Mouse (Mus musculus): Measurements from ENCODE around the gene Capns1. TPM values are rescaled to one million over a fixed set of nuclear protein-coding genes. Genes with fewer than 3 reads are reported as not detected.
A peak's percentile ranks its signal among the peaks of the same experiment; 100 is the strongest.

Capns1 gene
- total and polyA plus RNA-seq, 3 experiments: 629 to 2,038 (median 666) TPM

DNA sequence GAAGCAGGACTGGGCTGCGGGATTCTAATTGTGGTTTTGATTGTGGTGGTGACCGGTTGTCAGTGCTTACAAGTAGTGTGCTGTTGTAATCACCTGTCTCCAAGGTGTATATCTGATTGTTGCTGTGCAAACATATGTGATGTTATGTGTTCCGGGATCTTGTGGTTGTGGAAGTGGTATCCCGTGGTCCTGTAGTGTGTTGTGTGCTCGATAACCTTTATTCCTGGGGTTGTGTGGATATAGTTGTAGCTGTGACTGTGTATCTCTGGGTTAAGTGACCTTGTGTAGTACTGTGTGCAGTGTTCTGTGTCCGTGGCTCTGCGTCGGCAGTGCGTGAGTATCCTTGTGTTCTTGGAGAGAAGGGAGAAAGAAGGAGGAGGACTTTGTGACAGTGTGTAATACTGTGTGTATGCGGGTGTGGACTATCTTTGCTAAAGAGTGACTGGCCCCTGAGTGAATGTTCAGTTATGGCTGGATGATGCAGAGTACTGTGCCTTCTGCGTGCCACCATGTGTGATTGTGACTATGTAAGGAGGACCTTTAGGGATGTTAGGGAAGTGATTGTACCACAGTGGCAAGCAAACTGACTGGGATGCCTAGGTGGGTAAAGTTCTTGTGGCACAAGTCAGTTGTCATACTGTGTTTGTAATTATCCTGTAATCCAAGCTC lies 28.2 kb downstream of the Capns1 start:
- DNase-seq: no peak

GRCm38 (mm10) chr7:30169583-30170282 lies 28.9 kb downstream of the Capns1 start, which contains the start of gene Zfp146:
Zfp146 (minus strand) TSS chr7:30169750.
- DNase-seq: peak; percentile 95

DNA sequence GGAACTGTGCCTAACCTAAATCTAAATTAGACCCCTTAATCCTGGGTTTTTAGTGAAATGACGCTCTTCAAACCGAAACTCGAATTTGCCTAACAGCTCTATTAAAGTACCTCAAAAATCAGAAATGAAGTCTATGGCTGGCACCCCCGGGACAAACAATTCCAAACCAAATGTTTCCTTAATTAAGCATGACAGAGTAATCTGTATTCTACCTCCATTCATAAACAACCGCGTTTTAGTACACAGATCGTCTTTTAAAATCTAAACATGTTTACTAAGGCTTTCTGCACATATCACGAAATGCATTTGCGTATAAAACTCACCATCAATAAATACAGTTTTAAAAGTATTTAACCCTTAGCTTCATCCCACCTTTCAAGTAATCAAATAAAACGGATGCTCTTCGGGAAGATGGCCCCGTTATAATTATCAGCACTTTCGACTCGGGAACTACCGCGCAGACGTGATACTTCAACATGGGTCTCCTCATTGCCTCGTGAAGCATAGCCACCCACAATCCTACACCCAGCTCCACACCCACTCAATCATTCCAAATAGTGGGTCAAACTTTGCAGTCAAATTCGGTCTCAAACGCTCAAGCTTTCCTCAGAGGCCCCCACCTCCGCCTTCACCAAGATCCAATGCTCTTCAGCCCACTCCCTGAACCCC lies 29.6 kb downstream of the Capns1 start:
- no peak for DNase-seq

GRCm38 (mm10) chr7:30164745-30165144 lies 33.9 kb downstream of the Capns1 start:
- DNase-seq: no peak

- no peak for DNase-seq
These were observed 35.5 kb downstream of the Capns1 start for GRCm38 (mm10) chr7:30163113-30163512.

DNA sequence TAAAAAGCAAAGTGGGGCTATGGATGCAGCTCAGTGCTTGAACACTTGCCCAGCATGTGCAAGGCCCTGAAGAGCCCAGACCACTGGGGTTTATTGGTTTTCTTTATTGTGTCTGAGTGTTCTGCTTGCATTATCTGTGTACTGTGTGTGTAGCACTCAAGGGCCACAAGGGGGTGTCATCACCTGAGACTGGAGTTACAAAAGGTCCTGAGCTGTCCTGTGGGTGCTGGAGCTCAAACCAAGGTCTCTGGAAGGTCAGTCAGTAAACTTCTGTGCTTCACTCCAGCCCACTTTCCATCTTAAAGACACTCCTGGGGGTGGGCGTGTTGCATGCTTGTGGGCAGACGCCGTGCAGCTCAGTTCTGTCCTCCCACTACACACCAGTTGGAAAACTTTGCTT lies 43.1 kb downstream of the Capns1 start:
- DNase-seq: no peak

DNA sequence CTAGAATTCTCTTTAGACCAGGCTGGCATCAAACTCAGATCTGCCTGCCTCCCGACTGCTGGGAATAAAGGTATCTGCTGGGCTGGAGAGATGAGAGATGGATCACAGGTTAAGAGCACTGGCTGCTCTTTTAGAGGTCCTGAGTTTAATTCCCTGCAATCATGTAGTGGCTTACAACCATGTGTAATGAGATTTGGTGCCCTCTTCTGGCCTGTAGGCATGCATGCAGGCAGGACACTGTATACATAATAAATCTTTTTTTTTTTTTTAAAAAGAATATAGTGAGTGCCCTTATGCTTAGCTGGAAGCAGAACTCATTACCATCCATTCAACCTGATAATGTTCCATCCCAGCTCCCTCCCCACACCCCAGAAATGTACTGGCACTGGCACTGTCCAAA lies 44.6 kb downstream of the Capns1 start:
- DNase-seq: no peak

GRCm38 (mm10) chr7:30147011-30147410 lies 51.6 kb downstream of the Capns1 start:
- no peak for DNase-seq

- DNase-seq: peak; percentile 57
These were observed 54.9 kb downstream of the Capns1 start for GRCm38 (mm10) chr7:30143555-30144209.

DNA sequence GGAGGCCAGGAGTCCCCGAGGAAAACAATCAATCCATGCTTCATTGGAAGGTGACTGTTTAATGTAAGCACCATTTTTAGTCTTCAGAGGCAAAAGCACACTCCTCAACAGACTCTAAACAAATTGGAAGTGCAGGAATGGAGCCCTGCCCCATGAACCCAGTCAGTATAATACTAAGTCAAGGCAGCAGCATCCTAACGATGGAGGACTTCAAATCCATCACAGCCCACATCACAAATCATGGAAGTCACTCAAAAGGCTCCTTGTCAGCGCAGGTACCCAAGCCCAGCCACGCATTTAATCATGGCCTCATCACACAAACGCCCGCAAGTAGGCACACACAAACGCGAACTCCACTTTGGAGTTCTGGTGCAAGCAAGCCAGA lies 55.4 kb downstream of the Capns1 start:
- no peak for DNase-seq

Other genes starting within 250 kb of the Capns1 start
- 10 to 100 TPM in 1 of 2 experiments, 1 to 10 TPM in 1; 9.6 to 10.3 TPM for gene Zfp74, start 244.7 kb downstream of the Capns1 start, total RNA-seq (2021)
- gene Zfp74, start 244.7 kb downstream of the Capns1 start, polyA plus RNA-seq (2012; rRNA removed): 21.1 and 24.4 TPM in 2 replicates
- gene Zfp568, start 214.9 kb downstream of the Capns1 start, total RNA-seq (2021): 1 to 10 TPM; 5.2 to 7.1 TPM
- gene Zfp568, start 214.9 kb downstream of the Capns1 start, polyA plus RNA-seq (2012; rRNA removed): 1.1 and 1.6 TPM in 2 replicates
- 1 to 10 TPM; 2.1 to 2.8 TPM for gene Zfp14, start 147.4 kb downstream of the Capns1 start, total RNA-seq (2021)
- 0.81 and 1.7 TPM in 2 replicates for gene Zfp14, start 147.4 kb downstream of the Capns1 start, polyA plus RNA-seq (2012; rRNA removed)
- gene Zfp82, start 125.9 kb downstream of the Capns1 start, total RNA-seq (2021): 1 to 10 TPM; 1.6 to 2.5 TPM
- 0.06 and 0.11 TPM in 2 replicates for gene Zfp82, start 125.9 kb downstream of the Capns1 start, polyA plus RNA-seq (2012; rRNA removed)
- under 1 TPM in 1 of 2 experiments, not detected in 1; 0.73 TPM for gene Gm26920, start 108.4 kb downstream of the Capns1 start, total RNA-seq (2021)
- gene Gm26920, start 108.4 kb downstream of the Capns1 start, polyA plus RNA-seq (2012; rRNA removed): not detected in 2 replicates
- 1 to 10 TPM; 2.2 to 2.6 TPM for gene Zfp566, start 108.3 kb downstream of the Capns1 start, total RNA-seq (2021)
- gene Zfp566, start 108.3 kb downstream of the Capns1 start, polyA plus RNA-seq (2012; rRNA removed): 1.5 and 1.6 TPM in 2 replicates
- gene Zfp260, start 104.0 kb downstream of the Capns1 start, total RNA-seq (2021): 10 to 100 TPM; 35.4 to 39.5 TPM
- 6.2 and 9.7 TPM in 2 replicates for gene Zfp260, start 104.0 kb downstream of the Capns1 start, polyA plus RNA-seq (2012; rRNA removed)
- gene Zfp382, start 76.9 kb downstream of the Capns1 start, total RNA-seq (2021): 1 to 10 TPM; 2.5 to 4.2 TPM
- gene Zfp382, start 76.9 kb downstream of the Capns1 start, polyA plus RNA-seq (2012; rRNA removed): 0.07 and 0.44 TPM in 2 replicates
- 10 to 100 TPM; 45.7 to 52.1 TPM for gene Zfp146, start 29.1 kb downstream of the Capns1 start, total RNA-seq (2021)
- 2.2 and 2.5 TPM in 2 replicates for gene Zfp146, start 29.1 kb downstream of the Capns1 start, polyA plus RNA-seq (2012; rRNA removed)
- 100 to 1,000 TPM; 353 to 482 TPM for gene Cox7a1, start 14.7 kb downstream of the Capns1 start, total RNA-seq (2021)
- gene Cox7a1, start 14.7 kb downstream of the Capns1 start, polyA plus RNA-seq (2012; rRNA removed): 27.2 and 28.9 TPM in 2 replicates
- gene Polr2i, start 33.1 kb upstream of the Capns1 start, total RNA-seq (2021): 10 to 100 TPM; 74.2 to 84.9 TPM
- gene Polr2i, start 33.1 kb upstream of the Capns1 start, polyA plus RNA-seq (2012; rRNA removed): 77.0 and 78.9 TPM in 2 replicates
- gene Tbcb, start 33.5 kb upstream of the Capns1 start, total RNA-seq (2021): 100 to 1,000 TPM in 1 of 2 experiments, 10 to 100 TPM in 1; 74.9 to 116 TPM
- gene Tbcb, start 33.5 kb upstream of the Capns1 start, polyA plus RNA-seq (2012; rRNA removed): 40.3 and 41.9 TPM in 2 replicates
- gene Ovol3, start 36.9 kb upstream of the Capns1 start, total RNA-seq (2021): not detected
- not detected in 2 replicates for gene Ovol3, start 36.9 kb upstream of the Capns1 start, polyA plus RNA-seq (2012; rRNA removed)
- gene Thap8, start 81.3 kb upstream of the Capns1 start, total RNA-seq (2021): not detected
- gene Thap8, start 81.3 kb upstream of the Capns1 start, polyA plus RNA-seq (2012; rRNA removed): 0.51 and 0.62 TPM in 2 replicates
- 1 to 10 TPM; 4.8 to 6.1 TPM for gene Wdr62, start 81.6 kb upstream of the Capns1 start, total RNA-seq (2021)
- gene Wdr62, start 81.6 kb upstream of the Capns1 start, polyA plus RNA-seq (2012; rRNA removed): 16.3 and 17.6 TPM in 2 replicates
- gene Clip3, start 92.9 kb upstream of the Capns1 start, total RNA-seq (2021): 10 to 100 TPM; 27.9 to 28.7 TPM
- 10.2 and 17.3 TPM in 2 replicates for gene Clip3, start 92.9 kb upstream of the Capns1 start, polyA plus RNA-seq (2012; rRNA removed)
- gene Alkbh6, start 109.9 kb upstream of the Capns1 start, total RNA-seq (2021): 10 to 100 TPM; 57.8 to 73.6 TPM
- 276 and 312 TPM in 2 replicates for gene Alkbh6, start 109.9 kb upstream of the Capns1 start, polyA plus RNA-seq (2012; rRNA removed)
- gene Syne4, start 116.0 kb upstream of the Capns1 start, total RNA-seq (2021): 10 to 100 TPM; 18.8 to 34.5 TPM
- gene Syne4, start 116.0 kb upstream of the Capns1 start, polyA plus RNA-seq (2012; rRNA removed): 51.8 and 59.1 TPM in 2 replicates
- 1 to 10 TPM; 1.2 to 1.6 TPM for gene E130208F15Rik, start 122.9 kb upstream of the Capns1 start, total RNA-seq (2021)
- 2.0 and 2.7 TPM in 2 replicates for gene E130208F15Rik, start 122.9 kb upstream of the Capns1 start, polyA plus RNA-seq (2012; rRNA removed)
- gene Sdhaf1, start 125.1 kb upstream of the Capns1 start, total RNA-seq (2021): 10 to 100 TPM in 1 of 2 experiments, 1 to 10 TPM in 1; 9.1 to 18.7 TPM
- gene Sdhaf1, start 125.1 kb upstream of the Capns1 start, polyA plus RNA-seq (2012; rRNA removed): 52.4 and 74.3 TPM in 2 replicates
- 10 to 100 TPM in 1 of 2 experiments, 1 to 10 TPM in 1; 8.2 to 11.9 TPM for gene Lrfn3, start 164.0 kb upstream of the Capns1 start, total RNA-seq (2021)
- 32.9 and 37.6 TPM in 2 replicates for gene Lrfn3, start 164.0 kb upstream of the Capns1 start, polyA plus RNA-seq (2012; rRNA removed)
- 10 to 100 TPM; 34.7 to 41.9 TPM for gene Tyrobp, start 214.9 kb upstream of the Capns1 start, total RNA-seq (2021)
- gene Tyrobp, start 214.9 kb upstream of the Capns1 start, polyA plus RNA-seq (2012; rRNA removed): 73.3 and 87.9 TPM in 2 replicates
- 1 to 10 TPM; 1.2 to 2.0 TPM for gene Hcst, start 221.0 kb upstream of the Capns1 start, total RNA-seq (2021)
- 6.3 and 7.9 TPM in 2 replicates for gene Hcst, start 221.0 kb upstream of the Capns1 start, polyA plus RNA-seq (2012; rRNA removed)
- gene Nfkbid, start 222.9 kb upstream of the Capns1 start, total RNA-seq (2021): 1 to 10 TPM; 1.1 to 1.3 TPM
- gene Nfkbid, start 222.9 kb upstream of the Capns1 start, polyA plus RNA-seq (2012; rRNA removed): 3.7 and 4.1 TPM in 2 replicates
- gene Aplp1, start 246.7 kb upstream of the Capns1 start, total RNA-seq (2021): 10 to 100 TPM; 22.7 to 43.2 TPM
- gene Aplp1, start 246.7 kb upstream of the Capns1 start, polyA plus RNA-seq (2012; rRNA removed): 37.7 and 54.1 TPM in 2 replicates